Mouse (Mus musculus) midbrain, postnatal 0 days (tissue): ENCODE measurements around the gene Pde4a. TPM values are rescaled to one million over a fixed set of nuclear protein-coding genes. Genes with fewer than 3 reads are reported as not detected.

Experiments used
- ATAC-seq: fragments of 200-750 bp; cut with Nextera tagmentation; 2 replicates; pipeline ENCODE4 v1.8.0; 2017; ENCODE audit warnings: moderate number of reproducible peaks, mild to moderate bottlenecking, moderate TSS enrichment, moderate library complexity; ENCODE audit not compliant: low FRiP score
- DNase-seq: peaks from one replicate; pipeline ENCODE4 v3.0.0-alpha.2; 2015; ENCODE audit warnings: low spot score
- H3K27ac ChIP-seq: fragments of 300-500 bp; sonication (generic); 2 replicates; pipeline ENCODE4 v1.5.1; 2014; ENCODE audit warnings: low read depth, mild to moderate bottlenecking, low read length, mixed read lengths
- H3K27me3 ChIP-seq: fragments of 300-500 bp; sonication (generic); 2 replicates; pipeline ENCODE4 v1.6.1; 2014; ENCODE audit warnings: low read length, control low read depth, mixed read lengths; ENCODE audit not compliant: insufficient read depth
- H3K36me3 ChIP-seq: fragments of 300-500 bp; sonication (generic); 2 replicates; pipeline ENCODE4 v1.6.1; 2014; ENCODE audit warnings: low read length, control low read depth, mixed read lengths; ENCODE audit not compliant: insufficient read depth
- H3K4me1 ChIP-seq: fragments of 300-500 bp; sonication (generic); 2 replicates; pipeline ENCODE4 v1.6.1; 2014; ENCODE audit warnings: mild to moderate bottlenecking, control low read depth, antibody characterized with exemption, low read length, mixed read lengths; ENCODE audit not compliant: insufficient read depth
- H3K4me2 ChIP-seq: fragments of 300-500 bp; sonication (generic); 2 replicates; pipeline ENCODE4 v1.6.1; 2014; ENCODE audit warnings: low read depth, mild to moderate bottlenecking, low read length, mixed read lengths; ENCODE audit not compliant: poor library complexity, severe bottlenecking
- H3K4me3 ChIP-seq: fragments of 300-500 bp; sonication (generic); 2 replicates; pipeline ENCODE4 v1.5.1; 2014; ENCODE audit warnings: low read depth, mild to moderate bottlenecking, low read length, moderate library complexity
- H3K9ac ChIP-seq: fragments of 300-500 bp; sonication (generic); replicated peaks from 2 replicates; pipeline ENCODE4 v1.6.1; 2014; ENCODE audit warnings: mild to moderate bottlenecking, low read length, moderate library complexity, mixed read lengths; ENCODE audit not compliant: poor library complexity, severe bottlenecking
- H3K9me3 ChIP-seq: fragments of 300-500 bp; sonication (generic); 2 replicates; pipeline ENCODE4 v1.6.1; 2016; ENCODE audit warnings: low read length, control low read depth
- CTCF ChIP-seq: IDR thresholded peaks from 2 replicates; pipeline ENCODE4 v1.5.1; 2016; ENCODE audit warnings: antibody characterized with exemption, mild to moderate bottlenecking
- WGBS: fragments of 180-500 bp; shearing (Covaris S2); extraction: QIAGEN DNeasy Blood & Tissue Kit; methylation state at CpG from one replicate; pipeline ENCODE4 v1.1.7; 2014; 5-methylcytosine and 5-hydroxymethylcytosine counted together
- polyA plus RNA-seq: library from polyadenylated mRNA; unstranded; fragments of >200 nt; fragmentation: Nextera tagmentation; extraction: Ambion mirVana; gene quantifications from 2 replicates; pipeline ENCODE4 v1.2.1, GENCODE M21; 2015
- total RNA-seq: library from RNA; depleted of rRNA; stranded (reverse); fragments of >200 nt; gene quantifications from 2 replicates; pipeline ENCODE4 v1.2.3, GENCODE M21; 2014; rRNA removed

Pde4a gene
- total RNA-seq: 40.7 and 46.5 TPM in 2 replicates
- polyA plus RNA-seq: 59.8 and 63.8 TPM in 2 replicates

DNA sequence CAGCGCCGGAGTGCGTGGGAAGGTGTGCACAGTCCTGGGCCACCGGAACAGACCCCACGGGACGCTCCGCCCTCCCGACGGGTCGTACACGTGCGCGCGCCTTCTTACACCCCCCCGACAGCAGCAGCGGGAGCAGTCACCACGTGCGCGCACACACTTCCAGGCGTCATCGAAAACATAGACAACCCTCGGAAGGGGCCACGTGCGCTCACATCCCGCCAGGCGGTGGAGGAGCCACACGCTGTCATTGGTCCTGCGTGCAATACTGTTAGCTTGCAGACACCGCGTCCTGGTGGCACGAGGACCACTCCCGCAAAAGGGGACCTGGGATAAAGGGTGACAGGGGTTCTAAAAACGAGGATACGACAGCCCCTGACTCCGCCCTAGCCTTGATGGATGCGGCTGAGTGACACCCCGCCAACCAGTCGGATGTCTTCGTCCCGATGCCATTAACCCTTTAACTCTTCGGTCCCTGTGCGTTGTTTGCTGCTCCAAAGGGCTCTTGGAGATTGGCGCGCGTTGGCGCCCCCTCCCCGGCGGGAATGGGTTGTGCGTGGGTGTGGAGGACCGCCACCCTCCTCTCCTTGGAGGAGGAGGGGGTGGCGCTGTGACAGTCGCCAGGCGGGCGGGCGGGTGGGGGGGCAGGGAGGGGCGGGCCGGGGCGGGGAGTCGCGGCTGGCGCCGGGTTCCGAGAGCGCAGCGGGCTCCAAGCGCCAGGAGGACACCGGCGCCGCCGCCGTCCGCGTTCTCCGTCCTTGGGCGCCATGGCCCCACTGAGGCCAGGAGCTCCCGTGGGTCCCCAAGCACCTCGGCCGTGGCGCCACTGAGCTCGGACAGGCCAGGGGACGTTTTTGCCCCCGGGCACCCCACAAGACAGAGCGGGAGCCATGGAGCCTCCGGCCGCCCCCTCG lies at the start of gene Pde4a:
Gene Pde4a (plus strand): TSS at position 674 of the 911 bp plus-strand sequence.
- 1% methylated on average over 59 of the region's 86 CpGs for WGBS
- ATAC-seq: peak; percentile 59
- peak; percentile 28 for TF ChIP-seq CTCF
- H3K27me3 ChIP-seq: peaks cover 50% of the 10 kb centered on the region
- peaks cover 3% of the 10 kb centered on the region; the same call in 1 of the 2 replicates for H3K4me1 ChIP-seq
- H3K9me3 ChIP-seq: no peaks in the 10 kb centered on the region
- no peaks in the 10 kb centered on the region for H3K36me3 ChIP-seq
- H3K4me3 ChIP-seq: peak within 1 kb of the TSS; percentile 55
- H3K9ac ChIP-seq: peak within 1 kb of the TSS; percentile 62
- H3K27ac ChIP-seq: no peak within 1 kb of the TSS
- H3K4me2 ChIP-seq: peak within 1 kb of the TSS; percentile 67
- peak; percentile 75 for DNase-seq

- no peak for TF ChIP-seq CTCF
- Histone ChIP-seq H3K4me1 (no peaks in the 10 kb centered on the region), H3K9ac (no peak overlapping the region), H3K36me3 (peaks cover 21% of the 10 kb centered on the region), H3K4me3 (no peak overlapping the region), H3K4me2 (no peak overlapping the region), H3K27me3 (no peaks in the 10 kb centered on the region), H3K27ac (no peak overlapping the region), H3K9me3 (no peaks in the 10 kb centered on the region)
- ATAC-seq (no peak), DNase-seq (no peak)
- 84% methylated on average over 6 of the region's 6 CpGs for WGBS
Observed at GRCm38 (mm10) chr9:21117073-21117472, 48.4 kb upstream of the Pde4a start.

GRCm38 (mm10) chr9:21121483-21121882 lies 44.0 kb upstream of the Pde4a start:
- H3K4me1 ChIP-seq: no peaks in the 10 kb centered on the region
- no peak for TF ChIP-seq CTCF
- no peak overlapping the region for H3K4me2 ChIP-seq
- H3K4me3 ChIP-seq: no peak overlapping the region
- H3K27me3 ChIP-seq: no peaks in the 10 kb centered on the region
- H3K36me3 ChIP-seq: peaks cover 28% of the 10 kb centered on the region
- H3K9ac ChIP-seq: no peak overlapping the region
- DNase-seq (no peak), ATAC-seq (no peak)
- H3K9me3 ChIP-seq: no peaks in the 10 kb centered on the region
- no peak overlapping the region for H3K27ac ChIP-seq
- WGBS: 91% methylated on average over 16 of the region's 16 CpGs

DNA sequence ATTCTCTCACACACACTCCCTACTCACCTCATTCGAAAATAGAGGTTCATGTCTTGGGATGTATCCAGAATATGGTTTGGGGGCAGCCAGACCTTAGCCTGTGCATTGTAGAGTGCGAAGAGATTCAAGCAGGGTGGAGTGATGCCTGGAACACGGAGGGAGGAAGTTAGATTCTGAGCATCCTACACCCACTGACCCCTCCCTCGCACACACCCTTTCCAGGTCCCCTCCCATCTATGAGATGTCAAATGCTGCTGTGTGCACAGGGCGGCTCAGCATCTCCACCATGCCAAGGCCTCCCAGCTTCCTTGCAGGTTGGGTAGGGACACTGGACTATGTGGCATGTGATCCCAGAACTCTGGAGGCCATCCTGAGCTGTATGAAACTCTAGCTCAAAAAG lies 40.7 kb upstream of the Pde4a start:
- Histone ChIP-seq H3K36me3 (peaks cover 38% of the 10 kb centered on the region), H3K9me3 (no peaks in the 10 kb centered on the region), H3K27me3 (no peaks in the 10 kb centered on the region), H3K4me3 (no peak overlapping the region), H3K9ac (no peak overlapping the region), H3K4me2 (no peak overlapping the region), H3K27ac (no peak overlapping the region), H3K4me1 (no peaks in the 10 kb centered on the region)
- DNase-seq: no peak
- no peak for TF ChIP-seq CTCF
- 83% methylated on average over 5 of the region's 5 CpGs for WGBS
- no peak for ATAC-seq

- DNase-seq (no peak), ATAC-seq (no peak)
- Histone ChIP-seq H3K27ac (no peak overlapping the region), H3K4me3 (no peak overlapping the region), H3K4me2 (no peak overlapping the region), H3K4me1 (0 out of 2 replicates have a peak, but pooled peaks cover 5% of the 10 kb centered on the region), H3K27me3 (no peaks in the 10 kb centered on the region), H3K9ac (no peak overlapping the region), H3K36me3 (peaks cover 30% of the 10 kb centered on the region), H3K9me3 (no peaks in the 10 kb centered on the region)
- WGBS: 93% methylated on average over 9 of the region's 9 CpGs
- TF ChIP-seq CTCF: no peak
Observed at GRCm38 (mm10) chr9:21125502-21126258, 39.8 kb upstream of the Pde4a start.
